Mouse (Mus musculus): ENCODE data around the gene Hnrnpa3. TPM values are rescaled to one million over a fixed set of nuclear protein-coding genes. Genes with fewer than 3 reads are reported as not detected.
A peak's percentile ranks its signal among the peaks of the same experiment; 100 is the strongest.

Hnrnpa3 gene
- polyA plus RNA-seq, 1 experiment from 2014 or later: 384 TPM

DNA sequence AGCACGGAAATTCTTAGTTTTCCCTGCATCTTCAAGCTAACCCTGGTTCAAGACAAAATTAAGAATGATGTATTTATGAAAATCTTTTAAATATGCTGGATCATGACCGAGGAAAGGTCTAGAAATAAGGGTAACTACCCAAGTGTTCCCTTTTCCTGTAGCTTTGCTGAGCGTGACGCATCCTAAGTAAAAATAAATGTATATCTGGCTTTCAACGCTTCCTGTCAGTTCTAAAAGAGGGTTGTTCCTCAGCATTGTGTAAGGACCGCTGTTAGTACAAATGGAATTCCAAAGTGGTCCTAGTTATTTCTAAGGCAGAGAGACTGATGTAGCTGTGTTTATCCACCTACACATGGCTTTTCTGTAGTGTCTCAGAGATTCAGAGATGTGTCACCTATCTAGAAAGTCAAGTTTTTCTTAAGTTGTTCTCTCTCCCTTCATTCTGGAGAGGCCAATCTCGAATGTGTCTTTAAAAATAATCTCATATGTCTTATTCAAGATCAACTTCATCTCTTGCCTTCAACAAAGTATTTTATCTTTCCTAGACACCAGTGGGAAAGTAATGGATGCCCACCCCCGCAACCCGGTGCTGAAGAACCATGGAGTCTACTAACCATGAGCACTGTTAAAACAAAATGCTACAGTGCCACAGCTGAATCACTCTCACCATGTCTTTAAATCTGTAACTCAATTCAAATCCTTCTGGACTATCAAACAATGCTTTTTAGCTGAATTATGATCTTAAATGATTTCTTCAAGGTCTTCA lies 42.9 kb downstream of the Hnrnpa3 start:
- Histone ChIP-seq H3K4me3 (peak overlapping the region; percentile 83), H3K9me3 (no peaks in the 10 kb centered on the region), H3K4me1 (peaks cover 69% of the 10 kb centered on the region), H3K27me3 (replicated peaks; ENCODE audit: low read depth, poor library complexity, severe bottlenecking) (no peaks in the 10 kb centered on the region), H3K36me3 (replicated peaks) (no peaks in the 10 kb centered on the region), H3K27ac (replicated peaks) (peak overlapping the region; percentile 98)
- 86% methylated on average over 9 of the region's 9 CpGs for WGBS
- DNase-seq (ENCODE audit: low spot score): no peak

DNA sequence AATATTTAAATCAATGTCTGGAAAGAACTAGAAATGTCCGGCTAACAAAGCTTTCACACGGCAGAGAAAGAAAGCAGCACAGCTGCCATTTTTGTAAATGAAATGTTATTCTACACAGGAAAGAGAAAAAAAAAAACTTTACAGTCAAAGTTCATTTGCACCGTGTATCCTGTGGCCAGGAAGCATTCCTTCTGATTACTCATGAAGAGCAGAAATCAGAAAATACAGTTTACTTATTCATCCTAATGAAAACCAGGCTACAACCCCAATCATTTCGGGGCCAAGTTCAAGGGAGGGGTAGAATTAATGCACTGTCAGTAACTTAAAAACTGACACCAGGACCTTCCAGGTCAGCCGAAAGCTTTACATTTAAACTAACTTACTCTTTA lies 43.5 kb downstream of the Hnrnpa3 start:
- WGBS: 33% methylated on average over 5 of the region's 5 CpGs
- Histone ChIP-seq H3K27me3 (replicated peaks; ENCODE audit: low read depth, poor library complexity, severe bottlenecking) (no peaks in the 10 kb centered on the region), H3K4me1 (peaks cover 65% of the 10 kb centered on the region), H3K27ac (replicated peaks) (peak overlapping the region; percentile 98), H3K9me3 (no peaks in the 10 kb centered on the region), H3K36me3 (replicated peaks) (no peaks in the 10 kb centered on the region), H3K4me3 (peak overlapping the region; percentile 83)
- DNase-seq (ENCODE audit: low spot score): no peak

DNA sequence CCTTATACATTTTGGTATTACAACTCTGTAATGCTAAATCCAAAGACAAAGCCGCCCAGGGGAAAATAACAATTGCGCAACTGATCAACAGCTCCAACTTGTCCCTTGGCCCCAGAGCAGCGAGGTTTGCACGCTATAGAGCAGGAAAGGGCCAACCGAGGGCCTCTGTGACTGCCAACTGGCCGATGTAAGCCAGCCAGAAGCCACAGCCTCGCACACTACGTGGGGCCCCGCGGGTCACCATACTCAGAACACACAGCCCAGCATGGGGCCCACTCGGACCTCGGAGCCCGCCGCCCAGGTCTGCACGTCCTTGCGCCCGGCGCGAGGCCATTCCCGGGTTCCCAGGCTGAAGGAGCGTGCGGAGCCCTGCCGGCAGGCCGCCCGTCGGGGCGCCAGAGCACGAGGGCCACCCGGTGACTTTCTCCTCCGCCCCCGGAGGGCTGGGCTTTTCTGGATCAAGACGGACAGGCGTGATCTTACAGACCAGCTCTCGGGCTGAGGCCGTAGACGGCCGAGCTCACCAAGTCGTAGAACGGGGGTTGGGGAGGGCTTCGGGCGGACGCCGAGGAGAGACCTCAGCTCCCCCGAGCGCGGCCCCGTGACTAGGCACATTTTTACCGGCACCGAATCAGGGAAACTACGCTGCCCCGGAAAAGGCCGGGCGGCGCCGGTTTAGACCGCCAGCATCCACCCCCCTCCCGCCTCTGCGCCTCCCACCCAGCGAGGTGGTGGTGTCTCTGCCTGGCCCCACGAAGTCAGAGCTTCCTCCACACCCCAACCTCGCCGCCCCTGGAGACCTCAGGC lies 44.5 kb downstream of the Hnrnpa3 start:
- WGBS: under 1% methylated on average over 62 of the region's 62 CpGs
- Histone ChIP-seq H3K27me3 (replicated peaks; ENCODE audit: low read depth, poor library complexity, severe bottlenecking) (no peaks in the 10 kb centered on the region), H3K4me1 (peaks cover 60% of the 10 kb centered on the region), H3K27ac (replicated peaks) (peak overlapping the region; percentile 98), H3K36me3 (replicated peaks) (no peaks in the 10 kb centered on the region), H3K9me3 (no peaks in the 10 kb centered on the region), H3K4me3 (peak overlapping the region; percentile 83)
- peak; percentile 93 for DNase-seq (ENCODE audit: low spot score)

DNA sequence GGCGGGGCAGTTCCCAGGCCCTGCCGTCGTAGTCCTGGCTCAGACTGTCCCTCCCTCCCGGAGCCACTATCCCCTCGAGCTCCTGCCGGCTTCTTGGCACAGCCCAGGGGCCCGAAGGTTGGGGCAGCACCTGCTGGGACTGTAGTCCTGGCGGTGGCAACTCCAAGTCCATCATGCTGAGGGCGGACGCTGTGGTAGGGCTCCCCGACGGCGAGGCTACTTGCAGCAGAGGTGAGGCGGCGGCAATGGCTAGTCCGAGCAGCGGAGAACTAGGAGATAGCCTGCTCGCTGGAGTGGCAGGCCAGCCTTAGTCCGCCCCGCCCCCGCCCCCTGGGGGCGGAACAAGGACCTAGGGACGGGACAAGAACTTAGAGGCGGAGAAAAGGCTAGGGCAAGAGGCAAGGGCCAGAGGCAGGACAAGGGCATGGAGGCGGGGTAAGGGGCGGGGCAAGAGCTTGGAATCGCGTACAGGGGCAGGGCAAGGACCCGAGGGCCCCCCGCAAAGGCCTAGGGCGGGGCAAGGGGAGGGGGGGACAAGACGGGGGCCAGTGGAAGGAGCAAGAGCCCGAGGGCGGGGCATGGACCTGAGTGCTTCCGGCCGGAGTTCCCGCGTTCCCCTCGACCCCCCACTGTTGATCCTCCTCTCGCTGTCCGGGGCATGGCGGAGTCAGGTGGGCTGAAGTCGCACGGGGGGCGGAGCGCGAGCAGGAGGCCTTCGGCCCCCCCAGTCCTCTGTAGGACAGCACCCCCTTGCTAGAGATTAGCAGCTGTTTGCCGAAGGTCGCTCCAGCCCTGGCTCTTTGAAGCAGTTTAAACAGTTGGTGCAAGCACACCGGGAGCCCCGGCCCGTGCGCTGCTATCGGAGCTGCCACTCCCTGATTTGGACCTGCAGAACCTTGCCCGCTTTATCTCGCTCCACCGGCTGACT lies 45.4 kb downstream of the Hnrnpa3 start, which contains the start of gene Nfe2l2:
Gene Nfe2l2 (minus strand): TSS at position 408 of the 928 bp plus-strand sequence.
- peaks cover 54% of the 10 kb centered on the region for H3K4me1 ChIP-seq
- WGBS: under 1% methylated on average over 58 of the region's 58 CpGs
- peak within 1 kb of the TSS; percentile 83 for H3K4me3 ChIP-seq
- DNase-seq (ENCODE audit: low spot score): peak; percentile 100
- peaks cover 3% of the 10 kb centered on the region; the same call in 1 of the 2 replicates for H3K36me3 ChIP-seq (replicated peaks)
- no peaks in the 10 kb centered on the region for H3K27me3 ChIP-seq (replicated peaks; ENCODE audit: low read depth, poor library complexity, severe bottlenecking)
- peak within 1 kb of the TSS; percentile 98 for H3K27ac ChIP-seq (replicated peaks)
- no peaks in the 10 kb centered on the region for H3K9me3 ChIP-seq

DNA sequence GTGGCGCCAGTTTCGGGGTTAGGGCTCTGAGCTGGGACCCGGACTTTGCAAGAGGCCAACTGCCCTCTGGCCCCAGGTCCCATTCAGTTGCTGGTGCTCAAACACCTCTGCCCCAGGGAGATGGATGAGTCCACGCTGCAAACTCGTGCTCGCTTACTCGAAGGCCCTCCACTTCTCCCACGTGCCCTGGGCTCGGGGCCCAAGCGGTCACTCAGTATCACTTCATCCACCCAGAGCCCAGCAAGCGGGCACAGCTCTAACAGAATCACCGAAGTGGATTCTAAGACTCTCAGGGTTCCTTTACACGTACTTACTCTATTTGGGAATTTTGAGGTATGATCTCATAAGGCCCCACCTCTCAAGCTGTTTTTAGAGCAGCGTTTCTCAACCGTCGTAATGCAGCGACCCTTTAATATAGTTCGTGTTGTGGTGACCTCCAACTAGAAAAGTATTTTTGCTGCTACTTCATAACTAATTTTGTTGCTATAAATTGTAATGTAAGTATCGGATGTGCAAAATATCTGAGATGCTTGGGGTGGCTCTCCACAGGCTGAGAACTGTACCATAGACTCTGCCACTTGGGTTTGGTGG lies 46.2 kb downstream of the Hnrnpa3 start:
- Histone ChIP-seq H3K27me3 (replicated peaks; ENCODE audit: low read depth, poor library complexity, severe bottlenecking) (no peaks in the 10 kb centered on the region), H3K4me3 (peak overlapping the region; percentile 83), H3K9me3 (no peaks in the 10 kb centered on the region), H3K36me3 (replicated peaks) (peaks cover 4% of the 10 kb centered on the region; the same call in 1 of the 2 replicates), H3K4me1 (peaks cover 49% of the 10 kb centered on the region), H3K27ac (replicated peaks) (peak overlapping the region; percentile 98)
- 31% methylated on average over 19 of the region's 19 CpGs for WGBS
- no peak for DNase-seq (ENCODE audit: low spot score)

DNA sequence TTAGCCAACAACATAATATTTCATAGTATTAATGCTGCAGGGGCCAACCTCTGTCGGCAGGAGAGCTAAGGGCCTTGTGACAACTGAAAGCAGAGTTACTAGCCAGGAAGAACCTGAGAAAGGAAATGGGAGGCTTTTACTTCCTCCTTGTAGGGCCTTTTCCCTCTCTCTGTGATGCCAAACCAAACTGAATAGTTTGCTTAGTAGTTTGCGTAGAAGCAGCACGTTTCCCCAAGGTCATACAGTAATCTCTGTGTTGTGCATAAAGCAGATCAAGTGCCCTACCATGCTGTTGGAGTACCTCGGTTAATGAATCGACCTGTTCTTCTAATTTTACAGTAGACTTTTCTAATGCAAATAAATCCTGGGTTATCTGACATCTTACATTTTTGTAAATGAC lies 47.4 kb downstream of the Hnrnpa3 start:
- Histone ChIP-seq H3K27ac (replicated peaks) (no peak overlapping the region), H3K4me3 (no peak overlapping the region), H3K27me3 (replicated peaks; ENCODE audit: low read depth, poor library complexity, severe bottlenecking) (no peaks in the 10 kb centered on the region), H3K9me3 (no peaks in the 10 kb centered on the region), H3K36me3 (replicated peaks) (peaks cover 4% of the 10 kb centered on the region; the same call in 1 of the 2 replicates), H3K4me1 (peaks cover 38% of the 10 kb centered on the region)
- WGBS: 79% methylated on average over 5 of the region's 5 CpGs
- no peak for DNase-seq (ENCODE audit: low spot score)

DNA sequence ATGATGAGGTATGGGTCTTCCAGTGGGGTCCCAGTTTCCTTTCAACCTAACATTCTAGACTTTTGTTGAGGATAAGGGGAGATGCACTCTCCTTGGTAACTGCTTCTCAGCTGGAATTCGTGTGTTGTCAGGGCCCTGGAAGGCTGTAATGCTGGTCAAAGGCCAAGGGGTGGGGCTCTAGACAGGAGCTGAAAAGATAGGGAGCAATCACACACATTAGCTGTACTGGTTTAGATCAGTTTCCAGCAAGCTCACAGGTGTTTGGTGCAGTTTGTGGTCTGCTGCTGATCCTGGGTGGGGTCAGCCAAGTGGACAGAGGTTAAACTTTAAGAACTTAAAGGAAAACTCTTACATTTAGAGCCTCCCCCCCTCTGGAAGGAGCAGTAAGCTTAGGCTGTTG lies 48.4 kb downstream of the Hnrnpa3 start:
- Histone ChIP-seq H3K9me3 (no peaks in the 10 kb centered on the region), H3K4me3 (no peak overlapping the region), H3K27me3 (replicated peaks; ENCODE audit: low read depth, poor library complexity, severe bottlenecking) (no peaks in the 10 kb centered on the region), H3K36me3 (replicated peaks) (peaks cover 4% of the 10 kb centered on the region; the same call in 1 of the 2 replicates), H3K27ac (replicated peaks) (no peak overlapping the region), H3K4me1 (peaks cover 28% of the 10 kb centered on the region)
- WGBS: 29% methylated on average over 1 of the region's 1 CpGs
- DNase-seq (ENCODE audit: low spot score): no peak

DNA sequence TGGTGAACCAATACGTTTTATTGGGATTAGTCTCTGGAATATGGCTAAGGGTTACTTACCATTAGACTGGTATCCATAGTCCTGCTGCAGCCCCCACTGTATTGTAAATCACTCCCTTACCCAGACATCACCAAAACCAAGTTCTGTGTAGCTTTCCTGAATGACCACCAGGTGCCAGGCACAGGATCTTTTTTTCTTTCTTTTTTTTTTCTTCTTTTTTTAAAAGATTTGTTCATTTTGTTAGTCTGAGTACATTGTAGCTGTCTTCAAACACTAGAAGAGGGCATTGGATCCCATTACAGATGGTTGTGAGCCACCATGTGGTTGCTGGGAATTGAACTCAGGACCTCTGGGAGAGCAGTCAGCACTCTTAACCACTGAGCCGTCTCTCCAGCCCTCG lies 54.0 kb downstream of the Hnrnpa3 start:
- peaks cover 4% of the 10 kb centered on the region; the same call in 1 of the 2 replicates for H3K36me3 ChIP-seq (replicated peaks)
- no peak overlapping the region for H3K4me3 ChIP-seq
- no peak overlapping the region for H3K27ac ChIP-seq (replicated peaks)
- H3K9me3 ChIP-seq: no peaks in the 10 kb centered on the region
- no peaks in the 10 kb centered on the region for H3K27me3 ChIP-seq (replicated peaks; ENCODE audit: low read depth, poor library complexity, severe bottlenecking)
- no peak for DNase-seq (ENCODE audit: low spot score)
- H3K4me1 ChIP-seq: peaks cover 14% of the 10 kb centered on the region
- WGBS: 90% methylated on average over 3 of the region's 3 CpGs

DNA sequence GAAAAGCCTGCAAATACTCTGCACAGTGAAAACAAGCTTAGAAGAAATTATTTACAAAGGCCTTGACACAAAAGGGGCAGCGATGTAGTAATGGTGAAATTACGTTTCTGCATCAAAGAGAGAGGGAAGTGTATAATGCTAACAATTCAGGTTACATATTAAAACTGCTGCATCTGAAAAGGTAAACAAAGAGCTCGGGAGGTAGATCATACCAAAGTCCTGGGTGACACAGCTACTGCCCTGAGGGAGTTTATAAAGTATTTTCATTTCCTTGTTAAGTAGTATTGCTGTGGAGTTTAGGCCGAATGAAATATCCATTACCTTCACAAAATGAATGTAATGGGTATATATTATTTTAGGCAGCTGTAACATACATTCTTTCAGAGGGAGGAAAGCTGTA lies 55.7 kb downstream of the Hnrnpa3 start:
- no peaks in the 10 kb centered on the region for H3K9me3 ChIP-seq
- 72% methylated on average over 4 of the region's 4 CpGs for WGBS
- H3K27me3 ChIP-seq (replicated peaks; ENCODE audit: low read depth, poor library complexity, severe bottlenecking): no peaks in the 10 kb centered on the region
- H3K4me3 ChIP-seq: no peak overlapping the region
- peaks cover 14% of the 10 kb centered on the region for H3K4me1 ChIP-seq
- no peak for DNase-seq (ENCODE audit: low spot score)
- H3K27ac ChIP-seq (replicated peaks): no peak overlapping the region
- H3K36me3 ChIP-seq (replicated peaks): no peaks in the 10 kb centered on the region

DNA sequence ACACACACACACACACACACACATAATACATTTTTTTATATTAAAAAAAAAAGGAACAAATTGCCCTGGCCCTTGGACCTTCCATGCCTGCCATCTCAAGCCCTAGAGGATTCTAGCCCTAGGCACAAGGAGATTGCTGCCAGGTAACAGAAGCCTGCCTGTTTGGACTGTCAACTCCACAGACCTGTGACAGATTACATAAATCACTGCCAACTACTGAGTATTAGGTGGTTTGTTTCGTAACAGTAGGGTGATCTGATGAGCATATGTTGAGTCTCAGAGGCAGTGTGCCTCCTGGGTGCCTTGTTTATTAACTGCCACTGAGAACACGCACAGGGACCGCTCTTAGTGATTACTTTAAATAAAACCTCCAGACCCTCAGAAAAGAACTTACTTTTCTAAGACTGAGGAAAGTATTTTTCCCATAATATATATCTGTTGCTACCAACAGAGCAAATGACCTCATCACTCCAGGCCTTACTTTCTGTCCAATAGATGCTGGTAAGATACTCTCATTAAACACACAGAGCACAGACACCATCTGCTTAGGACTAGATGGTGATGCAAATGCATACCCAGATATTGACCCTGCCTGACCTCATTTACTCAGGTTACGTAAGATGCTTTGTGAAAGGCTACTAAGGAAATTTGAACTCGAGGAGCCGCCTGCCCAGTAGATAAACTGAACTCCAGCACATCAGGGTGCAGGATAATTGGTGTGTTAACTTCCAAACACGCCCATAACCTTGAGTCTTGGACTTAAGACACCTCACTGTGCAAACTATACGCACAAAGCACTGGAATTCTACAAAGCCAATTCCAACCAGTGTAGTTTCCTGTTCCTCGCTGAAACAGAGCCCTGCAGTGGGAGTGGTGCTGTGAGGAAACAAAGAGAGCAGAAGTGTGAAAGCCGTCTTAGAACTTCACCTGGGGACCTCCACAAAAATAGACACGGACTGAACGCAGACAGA lies 57.3 kb downstream of the Hnrnpa3 start:
- WGBS: 50% methylated on average over 12 of the region's 12 CpGs
- Histone ChIP-seq H3K27ac (replicated peaks) (peak overlapping the region; percentile 66; the same call in 1 of the 2 replicates), H3K27me3 (replicated peaks; ENCODE audit: low read depth, poor library complexity, severe bottlenecking) (no peaks in the 10 kb centered on the region), H3K9me3 (no peaks in the 10 kb centered on the region), H3K36me3 (replicated peaks) (no peaks in the 10 kb centered on the region), H3K4me1 (peaks cover 14% of the 10 kb centered on the region), H3K4me3 (no peak overlapping the region)
- peak; percentile 21 for DNase-seq (ENCODE audit: low spot score)

Data from embryonic facial prominence, embryonic 10.5 days (tissue).